Mouse (Mus musculus): Measurements from ENCODE around the gene Schip1. TPM values are rescaled to one million over a fixed set of nuclear protein-coding genes. Genes with fewer than 3 reads are reported as not detected.

Schip1 gene
- polyA plus RNA-seq, 1 experiment = 10.6 TPM

DNA sequence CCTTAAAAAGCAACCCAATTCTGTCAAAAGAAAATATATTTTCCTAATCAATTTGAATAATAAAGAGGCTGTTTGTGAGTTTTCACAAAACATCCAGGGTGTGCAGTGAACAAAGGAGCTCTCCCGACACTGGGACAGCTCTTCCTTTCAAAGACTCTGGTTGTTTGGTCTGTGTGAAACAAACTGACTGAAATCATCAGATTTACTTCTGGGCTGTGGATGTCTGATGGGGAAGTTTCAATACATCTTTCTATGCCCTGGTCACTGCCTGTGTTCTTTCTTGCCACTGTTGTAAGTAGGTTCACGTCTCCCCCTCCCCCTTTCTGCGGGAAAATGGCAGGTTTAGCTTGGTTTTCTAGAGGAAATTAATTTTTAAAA lies 449.5 kb downstream of the Schip1 start:
- TF ChIP-seq POLR2A (IDR thresholded peaks at IDR 0.05; ENCODE audit: low read depth, low read length) (no peak), CTCF (conservative IDR thresholded peaks at IDR 0.05; ENCODE audit: insufficient read depth, insufficient read length, low read depth, low read length) (no peak)
- no peak overlapping the region for H3K4me3 ChIP-seq (ENCODE audit: insufficient read depth, low read depth, low read length)
- no peak for DNase-seq
- H3K27ac ChIP-seq (ENCODE audit: insufficient read depth, low read depth, low read length) = peak overlapping the region; percentile 62; the same call in 1 of the 2 replicates
- 80% methylated on average over 3 of the region's 3 CpGs for whole genome bisulfite sequencing
- peaks cover 47% of the 10 kb centered on the region for H3K4me1 ChIP-seq (ENCODE audit: control insufficient read depth, insufficient read depth, low read length)
- no peaks in the 10 kb centered on the region for H3K27me3 ChIP-seq (replicated peaks; ENCODE audit: control insufficient read depth, insufficient read depth, low read length)
- H3K36me3 ChIP-seq (ENCODE audit: control insufficient read depth, insufficient read depth, low read length) = no peaks in the 10 kb centered on the region

DNA sequence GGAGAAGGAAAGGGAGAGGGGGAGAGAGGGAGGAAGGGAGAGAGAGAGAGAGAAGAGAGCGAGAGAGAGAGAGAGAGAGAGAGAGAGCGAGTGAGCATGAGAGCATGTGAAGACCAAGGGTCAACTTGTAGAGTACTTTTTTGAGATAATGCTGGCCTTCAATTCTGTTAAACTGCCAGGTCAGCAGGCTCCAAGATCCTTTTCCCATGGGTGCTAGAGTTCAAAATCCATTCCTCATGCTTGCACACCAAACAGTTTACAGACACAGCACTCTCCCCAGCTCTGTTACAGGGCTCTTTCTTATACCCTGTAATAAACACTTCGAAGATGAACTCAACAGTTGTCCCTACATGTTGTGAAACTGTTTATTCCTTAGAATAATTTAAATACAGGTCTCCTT lies 450.1 kb downstream of the Schip1 start:
- Histone ChIP-seq H3K27ac (ENCODE audit: insufficient read depth, low read depth, low read length) (peak overlapping the region; percentile 63), H3K4me1 (ENCODE audit: control insufficient read depth, insufficient read depth, low read length) (peaks cover 44% of the 10 kb centered on the region), H3K4me3 (ENCODE audit: insufficient read depth, low read depth, low read length) (no peak overlapping the region), H3K27me3 (replicated peaks; ENCODE audit: control insufficient read depth, insufficient read depth, low read length) (no peaks in the 10 kb centered on the region), H3K36me3 (ENCODE audit: control insufficient read depth, insufficient read depth, low read length) (no peaks in the 10 kb centered on the region)
- peak; percentile 87 for DNase-seq
- WGBS = 68% methylated on average over 3 of the region's 3 CpGs
- TF ChIP-seq CTCF (conservative IDR thresholded peaks at IDR 0.05; ENCODE audit: insufficient read depth, insufficient read length, low read depth, low read length) (no peak), POLR2A (IDR thresholded peaks at IDR 0.05; ENCODE audit: low read depth, low read length) (no peak)

DNA sequence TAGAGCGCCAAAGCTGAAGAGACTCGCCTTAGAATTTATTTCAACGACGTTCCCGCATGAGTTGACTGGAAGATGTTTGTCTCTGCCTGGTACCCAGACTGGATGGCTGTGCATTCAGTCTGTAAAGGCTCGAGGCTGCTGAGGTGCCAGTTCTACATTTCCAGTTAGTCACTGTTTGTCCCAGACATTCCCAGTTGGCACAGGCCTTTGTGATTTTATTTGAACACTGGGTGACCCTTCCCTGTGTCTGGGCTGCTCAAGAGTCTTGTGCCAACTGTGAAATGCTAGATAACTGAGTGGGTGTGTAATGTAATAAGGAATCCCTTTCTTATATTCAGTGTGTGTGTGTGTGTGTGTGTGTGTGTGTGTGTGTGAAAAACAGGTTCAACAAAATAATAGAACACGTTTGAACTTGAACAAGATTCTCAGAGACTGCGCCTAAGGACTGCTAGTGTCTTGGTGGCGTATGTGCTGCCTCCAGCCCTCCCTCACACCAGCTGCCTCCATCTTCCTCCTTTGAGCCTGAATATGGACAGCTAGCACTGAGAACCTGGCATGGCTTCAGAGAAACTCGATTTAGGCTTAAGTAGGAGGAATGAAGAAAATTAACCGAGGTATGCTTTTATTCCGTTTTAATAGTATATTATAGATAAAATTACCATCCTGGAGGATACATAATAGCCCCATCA lies 451.9 kb downstream of the Schip1 start:
- Histone ChIP-seq H3K36me3 (ENCODE audit: control insufficient read depth, insufficient read depth, low read length) (no peaks in the 10 kb centered on the region), H3K4me1 (ENCODE audit: control insufficient read depth, insufficient read depth, low read length) (peaks cover 43% of the 10 kb centered on the region), H3K4me3 (ENCODE audit: insufficient read depth, low read depth, low read length) (no peak overlapping the region), H3K27me3 (replicated peaks; ENCODE audit: control insufficient read depth, insufficient read depth, low read length) (no peaks in the 10 kb centered on the region), H3K27ac (ENCODE audit: insufficient read depth, low read depth, low read length) (no peak overlapping the region)
- 77% methylated on average over 12 of the region's 12 CpGs for WGBS
- TF ChIP-seq CTCF (conservative IDR thresholded peaks at IDR 0.05; ENCODE audit: insufficient read depth, insufficient read length, low read depth, low read length) (no peak), POLR2A (IDR thresholded peaks at IDR 0.05; ENCODE audit: low read depth, low read length) (no peak)
- no peak for DNase-seq

DNA sequence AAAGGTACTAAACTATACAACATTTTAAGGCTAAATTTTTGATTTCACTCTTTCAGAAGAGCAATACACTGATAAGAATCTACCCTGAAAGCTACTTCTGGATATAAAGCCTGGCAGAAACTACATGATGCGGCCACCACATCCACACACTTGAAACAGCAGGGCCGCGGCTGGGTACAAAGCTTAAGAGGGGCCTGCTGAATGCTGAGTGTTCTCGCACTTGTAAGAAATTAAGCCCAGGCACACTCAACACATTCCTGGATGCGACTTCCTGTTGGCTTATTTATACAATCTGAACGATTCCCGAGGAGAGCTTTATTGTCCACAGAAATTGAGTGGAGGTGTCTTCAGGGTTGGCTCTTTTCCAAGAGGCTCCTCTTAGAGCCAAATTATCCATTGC lies 452.6 kb downstream of the Schip1 start:
- H3K4me1 ChIP-seq (ENCODE audit: control insufficient read depth, insufficient read depth, low read length) = peaks cover 36% of the 10 kb centered on the region
- H3K27me3 ChIP-seq (replicated peaks; ENCODE audit: control insufficient read depth, insufficient read depth, low read length) = no peaks in the 10 kb centered on the region
- TF ChIP-seq CTCF (conservative IDR thresholded peaks at IDR 0.05; ENCODE audit: insufficient read depth, insufficient read length, low read depth, low read length) (no peak), POLR2A (IDR thresholded peaks at IDR 0.05; ENCODE audit: low read depth, low read length) (no peak)
- H3K4me3 ChIP-seq (ENCODE audit: insufficient read depth, low read depth, low read length) = no peak overlapping the region
- 53% methylated on average over 7 of the region's 7 CpGs for WGBS
- H3K36me3 ChIP-seq (ENCODE audit: control insufficient read depth, insufficient read depth, low read length) = no peaks in the 10 kb centered on the region
- no peak for DNase-seq
- H3K27ac ChIP-seq (ENCODE audit: insufficient read depth, low read depth, low read length) = no peak overlapping the region

DNA sequence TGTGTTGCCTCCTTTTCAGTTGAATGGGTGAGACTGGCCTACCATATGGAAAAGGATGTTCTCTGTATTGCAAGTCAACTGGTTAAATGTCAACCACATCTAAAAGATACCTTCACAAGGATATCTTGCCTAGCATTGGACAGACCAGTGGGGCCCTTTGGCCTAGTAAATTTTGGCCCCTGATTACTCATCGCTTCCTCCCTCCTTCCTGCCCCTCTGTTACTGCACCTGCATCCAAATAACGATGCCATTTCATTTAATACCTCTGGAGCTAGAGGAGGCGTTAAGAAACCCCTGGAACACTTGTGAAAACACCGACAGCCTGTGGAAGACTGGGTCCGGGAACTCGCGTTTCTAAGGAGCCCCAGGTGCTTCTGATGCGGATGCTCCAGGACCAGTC lies 453.4 kb downstream of the Schip1 start:
- H3K4me3 ChIP-seq (ENCODE audit: insufficient read depth, low read depth, low read length) = no peak overlapping the region
- H3K27me3 ChIP-seq (replicated peaks; ENCODE audit: control insufficient read depth, insufficient read depth, low read length) = no peaks in the 10 kb centered on the region
- H3K4me1 ChIP-seq (ENCODE audit: control insufficient read depth, insufficient read depth, low read length) = peaks cover 28% of the 10 kb centered on the region
- no peak overlapping the region for H3K27ac ChIP-seq (ENCODE audit: insufficient read depth, low read depth, low read length)
- no peak for DNase-seq
- WGBS = 85% methylated on average over 8 of the region's 8 CpGs
- H3K36me3 ChIP-seq (ENCODE audit: control insufficient read depth, insufficient read depth, low read length) = no peaks in the 10 kb centered on the region
- TF ChIP-seq CTCF (conservative IDR thresholded peaks at IDR 0.05; ENCODE audit: insufficient read depth, insufficient read length, low read depth, low read length) = no peak
- TF ChIP-seq POLR2A (IDR thresholded peaks at IDR 0.05; ENCODE audit: low read depth, low read length) = no peak

DNA sequence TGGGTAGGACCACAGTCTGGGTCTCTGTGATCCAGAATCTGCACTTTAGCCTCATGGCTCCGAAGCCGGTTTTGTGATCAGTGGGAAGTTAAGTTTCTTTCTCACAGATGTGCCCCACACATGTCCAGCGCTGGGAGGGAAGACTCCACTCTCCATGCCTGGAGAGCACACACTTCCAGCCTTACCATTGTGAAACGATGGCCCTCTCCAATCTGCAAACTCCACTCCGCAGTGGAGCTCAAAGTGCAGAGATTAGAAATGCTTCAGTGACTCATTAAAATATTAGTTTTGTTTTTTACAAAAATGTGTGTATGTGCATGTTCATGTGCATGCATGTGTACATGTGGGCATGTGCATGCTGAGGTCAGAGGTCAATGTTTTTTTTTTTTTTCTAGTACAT lies 454.0 kb downstream of the Schip1 start:
- H3K27me3 ChIP-seq (replicated peaks; ENCODE audit: control insufficient read depth, insufficient read depth, low read length) = no peaks in the 10 kb centered on the region
- WGBS = 56% methylated on average over 5 of the region's 5 CpGs
- DNase-seq = peak; percentile 54
- no peak overlapping the region for H3K27ac ChIP-seq (ENCODE audit: insufficient read depth, low read depth, low read length)
- no peak for TF ChIP-seq CTCF (conservative IDR thresholded peaks at IDR 0.05; ENCODE audit: insufficient read depth, insufficient read length, low read depth, low read length)
- H3K4me3 ChIP-seq (ENCODE audit: insufficient read depth, low read depth, low read length) = no peak overlapping the region
- peaks cover 22% of the 10 kb centered on the region for H3K4me1 ChIP-seq (ENCODE audit: control insufficient read depth, insufficient read depth, low read length)
- no peaks in the 10 kb centered on the region for H3K36me3 ChIP-seq (ENCODE audit: control insufficient read depth, insufficient read depth, low read length)

DNA sequence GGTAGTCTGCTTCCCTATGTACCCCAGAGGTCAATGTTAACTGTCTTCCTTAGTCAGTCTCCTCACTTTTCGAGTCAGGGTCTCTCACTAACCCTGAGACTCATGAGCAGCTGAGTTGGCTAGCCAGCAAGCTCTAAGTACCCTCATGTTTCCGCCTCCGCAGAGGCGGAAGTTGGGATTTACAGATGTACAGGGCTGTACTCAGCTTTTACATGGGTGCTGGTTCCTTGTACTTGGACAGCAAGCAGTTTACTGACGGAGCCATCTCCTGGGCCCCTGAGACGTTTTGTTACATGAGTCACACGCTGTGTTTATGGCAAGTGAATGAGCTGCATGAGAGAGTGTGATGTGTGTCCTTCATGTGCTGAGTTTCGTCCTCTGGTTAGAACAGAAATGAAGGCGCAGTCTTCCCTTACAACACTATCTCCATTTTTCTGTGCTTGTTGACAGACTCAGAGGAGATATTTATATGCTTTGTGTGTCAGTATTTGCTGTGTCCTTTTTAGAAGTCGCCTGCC lies 460.8 kb downstream of the Schip1 start:
- no peaks in the 10 kb centered on the region for H3K36me3 ChIP-seq (ENCODE audit: control insufficient read depth, insufficient read depth, low read length)
- WGBS = 94% methylated on average over 10 of the region's 10 CpGs
- TF ChIP-seq POLR2A (IDR thresholded peaks at IDR 0.05; ENCODE audit: low read depth, low read length) = no peak
- no peak for TF ChIP-seq CTCF (conservative IDR thresholded peaks at IDR 0.05; ENCODE audit: insufficient read depth, insufficient read length, low read depth, low read length)
- no peaks in the 10 kb centered on the region for H3K27me3 ChIP-seq (replicated peaks; ENCODE audit: control insufficient read depth, insufficient read depth, low read length)
- no peak for DNase-seq
- H3K4me3 ChIP-seq (ENCODE audit: insufficient read depth, low read depth, low read length) = no peak overlapping the region
- H3K4me1 ChIP-seq (ENCODE audit: control insufficient read depth, insufficient read depth, low read length) = no peaks in the 10 kb centered on the region; the same call in 1 of the 2 replicates
- H3K27ac ChIP-seq (ENCODE audit: insufficient read depth, low read depth, low read length) = no peak overlapping the region

All from kidney, adult 2 months (tissue).